Mouse (Mus musculus) spleen, postnatal 4 days (tissue): Measurements from ENCODE around the gene Dctpp1.

Experiments
- DNase-seq, 2 experiments: peaks; one replicate each; pipeline ENCODE4 v3.0.0; 2022; ENCODE audit warnings: low spot score in 2 of 2

Gene Dctpp1

GRCm38 (mm10) chr7:127231826-127232621, 28.5 kb downstream of the Dctpp1 start:
- DNase-seq, result no peak

- DNase-seq, result no peak
Measured at GRCm38 (mm10) chr7:127231376-127231775, 29.1 kb downstream of the Dctpp1 start.

GRCm38 (mm10) chr7:127228615-127229303, 31.8 kb downstream of the Dctpp1 start:
- peak; percentile 89 to 95 for DNase-seq

GRCm38 (mm10) chr7:127225147-127225995, 35.1 kb downstream of the Dctpp1 start:
- DNase-seq, result no peak

- no peak for DNase-seq
Measured at GRCm38 (mm10) chr7:127224616-127225015, 35.9 kb downstream of the Dctpp1 start.

- DNase-seq, result no peak
Measured at GRCm38 (mm10) chr7:127223515-127224478, 36.7 kb downstream of the Dctpp1 start.

GRCm38 (mm10) chr7:127223106-127223505, 37.4 kb downstream of the Dctpp1 start:
- no peak for DNase-seq

- DNase-seq, result no peak
Measured at GRCm38 (mm10) chr7:127220440-127220839, 40.1 kb downstream of the Dctpp1 start.

- DNase-seq, result no peak
Measured at GRCm38 (mm10) chr7:127218670-127219069, 41.8 kb downstream of the Dctpp1 start.

- peak in 1 of 2 experiments; percentile 57 for DNase-seq
Measured at GRCm38 (mm10) chr7:127217901-127218642, 42.4 kb downstream of the Dctpp1 start.

- DNase-seq, result no peak
Measured at GRCm38 (mm10) chr7:127217475-127217874, 43.0 kb downstream of the Dctpp1 start.

- DNase-seq, result no peak
Measured at GRCm38 (mm10) chr7:127216307-127216706, 44.2 kb downstream of the Dctpp1 start.

- DNase-seq, result peak; percentile 69 to 85
Measured at GRCm38 (mm10) chr7:127214981-127215871, 45.3 kb downstream of the Dctpp1 start.

- no peak for DNase-seq
Measured at GRCm38 (mm10) chr7:127214521-127214920, 46.0 kb downstream of the Dctpp1 start.

- DNase-seq, result peak in 1 of 2 experiments; percentile 63
Measured at GRCm38 (mm10) chr7:127213930-127214329, 46.6 kb downstream of the Dctpp1 start.

- peak; percentile 59 to 76 for DNase-seq
Measured at GRCm38 (mm10) chr7:127213485-127213884, 47.0 kb downstream of the Dctpp1 start.

GRCm38 (mm10) chr7:127212432-127213250, 47.9 kb downstream of the Dctpp1 start:
- DNase-seq, result peak in 1 of 2 experiments; percentile 63
